In genomic region chr5:150436629-150437389, GRCm38 (mm10) we compare ENCODE assay signal across 8 mouse cellular contexts.
DNase-seq lines count a peak whose midpoint lies in the region; ATAC-seq and TF ChIP-seq lines count a peak whose summit lies in the region.

No protein-coding gene starts in this region.

- DNase-seq in lung, adult 2 months, result no peak
- DNase-seq in limb, embryonic 11.5 days (ENCODE audit: low spot score), result peak; percentile 45
- peak; percentile 14 for DNase-seq in retina, postnatal 1 day

- no peak for TF ChIP-seq POLR2A in lung, adult 2 months (IDR thresholded peaks at IDR 0.05; ENCODE audit: borderline replicate concordance, extremely low read depth, low read depth, low read length)

- H3K27ac ChIP-seq in lung, embryonic 16.5 days (ENCODE audit: low read length), result no peak overlapping the region
- no peak overlapping the region for H3K27ac ChIP-seq in embryonic facial prominence, embryonic 12.5 days
- no peak overlapping the region for H3K27ac ChIP-seq in hindbrain, embryonic 15.5 days (replicated peaks)
- no peak overlapping the region for H3K27ac ChIP-seq in limb, embryonic 11.5 days (replicated peaks; ENCODE audit: low read depth, low read length)

- peaks cover 5% of the 10 kb centered on the region; the same call in 1 of the 2 replicates for H3K4me1 ChIP-seq in lung, embryonic 16.5 days (replicated peaks; ENCODE audit: control insufficient read depth, insufficient read depth, low read length)
- no peaks in the 10 kb centered on the region for H3K4me1 ChIP-seq in lung, adult 2 months (ENCODE audit: control insufficient read depth, insufficient read depth, low read length)
- no peaks in the 10 kb centered on the region for H3K4me1 ChIP-seq in embryonic facial prominence, embryonic 12.5 days
- no peaks in the 10 kb centered on the region for H3K4me1 ChIP-seq in hindbrain, embryonic 15.5 days (replicated peaks)
- peaks cover 3% of the 10 kb centered on the region; the same call in 1 of the 2 replicates for H3K4me1 ChIP-seq in limb, embryonic 11.5 days (ENCODE audit: control insufficient read depth, insufficient read depth, low read length)

- H3K4me3 ChIP-seq in lung, embryonic 16.5 days (ENCODE audit: low read length), result peak overlapping the region; percentile 40
- H3K4me3 ChIP-seq in lung, adult 2 months (replicated peaks; ENCODE audit: extremely low read depth, low read depth, low read length), result no peak overlapping the region
- peak overlapping the region; percentile 28 for H3K4me3 ChIP-seq in embryonic facial prominence, embryonic 12.5 days
- peak overlapping the region; percentile 13 for H3K4me3 ChIP-seq in hindbrain, embryonic 15.5 days
- H3K4me3 ChIP-seq in limb, embryonic 11.5 days (ENCODE audit: low read depth, low read length), result peak overlapping the region; percentile 24

- no peak for TF ChIP-seq CTCF in lung, adult 2 months (IDR thresholded peaks at IDR 0.05; ENCODE audit: insufficient read depth, low read length)

- peak overlapping the region; percentile 68 for H3K4me2 ChIP-seq in lung, embryonic 16.5 days (ENCODE audit: low read depth, low read length)
- peak overlapping the region; percentile 57 for H3K4me2 ChIP-seq in embryonic facial prominence, embryonic 12.5 days (replicated peaks)
- H3K4me2 ChIP-seq in hindbrain, embryonic 15.5 days, result peak overlapping the region; percentile 43
- peak overlapping the region; percentile 57 for H3K4me2 ChIP-seq in limb, embryonic 11.5 days (ENCODE audit: low read depth, severe bottlenecking)

- H3K9me3 ChIP-seq in lung, embryonic 16.5 days (ENCODE audit: control insufficient read depth, low read length), result peaks cover 7% of the 10 kb centered on the region
- H3K9me3 ChIP-seq in embryonic facial prominence, embryonic 12.5 days, result no peaks in the 10 kb centered on the region
- H3K9me3 ChIP-seq in hindbrain, embryonic 15.5 days, result no peaks in the 10 kb centered on the region
- H3K9me3 ChIP-seq in limb, embryonic 11.5 days (ENCODE audit: control insufficient read depth, low read length), result no peaks in the 10 kb centered on the region; the same call in 1 of the 2 replicates

- no peak for ATAC-seq in lung, embryonic 16.5 days (ENCODE audit: low read depth)
- ATAC-seq in embryonic facial prominence, embryonic 12.5 days (ENCODE audit: insufficient number of reproducible peaks, insufficient read depth, low FRiP score, low TSS enrichment), result no peak
- no peak for ATAC-seq in hindbrain, embryonic 15.5 days (ENCODE audit: low FRiP score, low read depth)
- ATAC-seq in limb, embryonic 11.5 days (ENCODE audit: insufficient number of reproducible peaks, low FRiP score, low TSS enrichment, low read depth), result no peak
- no peak for ATAC-seq in activated CD4-positive, CD25-positive, alpha-beta regulatory T cell, adult 4 months
- no peak for ATAC-seq in monocyte, adult 5-6 weeks (replicated peaks; ENCODE audit: insufficient number of reproducible peaks, low FRiP score, low TSS enrichment, poor library complexity, severe bottlenecking)

- WGBS in lung, embryonic 16.5 days, result 23% methylated on average over 34 of the region's 34 CpGs
- WGBS in lung, adult 2 months, result 52% methylated on average over 34 of the region's 34 CpGs
- 25% methylated on average over 34 of the region's 34 CpGs for whole genome bisulfite sequencing in embryonic facial prominence, embryonic 12.5 days
- WGBS in hindbrain, embryonic 15.5 days, result 26% methylated on average over 34 of the region's 34 CpGs
- 21% methylated on average over 34 of the region's 34 CpGs for WGBS in limb, embryonic 11.5 days

- peak overlapping the region; percentile 45 for H3K9ac ChIP-seq in lung, embryonic 16.5 days (ENCODE audit: low read length)
- H3K9ac ChIP-seq in embryonic facial prominence, embryonic 12.5 days, result peak overlapping the region; percentile 15; the same call in 1 of the 2 replicates
- H3K9ac ChIP-seq in hindbrain, embryonic 15.5 days, result 0 out of 2 replicates have a peak overlapping the region, but pooled peaks have one; percentile 25
- peak overlapping the region; percentile 23; the same call in 1 of the 2 replicates for H3K9ac ChIP-seq in limb, embryonic 11.5 days (ENCODE audit: low read length)

- H3K36me3 ChIP-seq in lung, embryonic 16.5 days (ENCODE audit: control insufficient read depth, insufficient read depth, low read length), result 0 out of 2 replicates have a peak, but pooled peaks cover 8% of the 10 kb centered on the region
- H3K36me3 ChIP-seq in embryonic facial prominence, embryonic 12.5 days, result no peaks in the 10 kb centered on the region
- peaks cover 72% of the 10 kb centered on the region for H3K36me3 ChIP-seq in hindbrain, embryonic 15.5 days
- H3K36me3 ChIP-seq in limb, embryonic 11.5 days (ENCODE audit: control insufficient read depth, insufficient read depth, low read length), result no peaks in the 10 kb centered on the region

- no peaks in the 10 kb centered on the region for H3K27me3 ChIP-seq in lung, embryonic 16.5 days (ENCODE audit: control insufficient read depth, insufficient read depth, low read depth, low read length)
- no peaks in the 10 kb centered on the region for H3K27me3 ChIP-seq in embryonic facial prominence, embryonic 12.5 days
- no peaks in the 10 kb centered on the region for H3K27me3 ChIP-seq in hindbrain, embryonic 15.5 days
- H3K27me3 ChIP-seq in limb, embryonic 11.5 days (ENCODE audit: control insufficient read depth, insufficient read depth, low read length), result 0 out of 2 replicates have a peak, but pooled peaks cover 4% of the 10 kb centered on the region
